Mouse (Mus musculus): ENCODE data around the gene Arhgdib. TPM values are rescaled to one million over a fixed set of nuclear protein-coding genes. Genes with fewer than 3 reads are reported as not detected.

The Arhgdib gene
- polyA plus RNA-seq, 1 experiment, result 10.5 TPM

- no peak overlapping the region for H3K27ac ChIP-seq (ENCODE audit: insufficient read depth, low read length)
- WGBS, result 17% methylated on average over 8 of the region's 8 CpGs
These were observed 25.8 kb downstream of the Arhgdib start for GRCm38 (mm10) chr6:136915721-136916395.

GRCm38 (mm10) chr6:136914234-136914633 lies 27.5 kb downstream of the Arhgdib start:
- H3K4me1 ChIP-seq (ENCODE audit: control insufficient read depth, insufficient read depth, low read length), result no peaks in the 10 kb centered on the region
- TF ChIP-seq POLR2A (IDR thresholded peaks at IDR 0.05; ENCODE audit: borderline replicate concordance, insufficient read depth, low read length) (no peak), CTCF (IDR thresholded peaks at IDR 0.05; ENCODE audit: borderline replicate concordance, insufficient read depth, low read depth, low read length) (no peak)
- H3K27me3 ChIP-seq (ENCODE audit: control insufficient read depth, insufficient read depth, low read length), result no peaks in the 10 kb centered on the region
- no peak overlapping the region for H3K4me3 ChIP-seq (replicated peaks; ENCODE audit: insufficient read depth, low read depth, low read length)
- 94% methylated on average over 6 of the region's 6 CpGs for WGBS
- H3K27ac ChIP-seq (ENCODE audit: insufficient read depth, low read length), result no peak overlapping the region
- DNase-seq, result no peak

More at GRCm38 (mm10) chr6:136915721-136916395, 25.8 kb downstream of the Arhgdib start:
- H3K4me3 ChIP-seq (replicated peaks; ENCODE audit: insufficient read depth, low read depth, low read length), result no peak overlapping the region
- TF ChIP-seq POLR2A (IDR thresholded peaks at IDR 0.05; ENCODE audit: borderline replicate concordance, insufficient read depth, low read length), result no peak
- no peak for TF ChIP-seq CTCF (IDR thresholded peaks at IDR 0.05; ENCODE audit: borderline replicate concordance, insufficient read depth, low read depth, low read length)
- H3K4me1 ChIP-seq (ENCODE audit: control insufficient read depth, insufficient read depth, low read length), result no peaks in the 10 kb centered on the region
- DNase-seq, result no peak
- no peaks in the 10 kb centered on the region for H3K27me3 ChIP-seq (ENCODE audit: control insufficient read depth, insufficient read depth, low read length)

GRCm38 (mm10) chr6:136913384-136914126 lies 28.1 kb downstream of the Arhgdib start:
- Histone ChIP-seq H3K4me3 (replicated peaks; ENCODE audit: insufficient read depth, low read depth, low read length) (no peak overlapping the region), H3K27me3 (ENCODE audit: control insufficient read depth, insufficient read depth, low read length) (no peaks in the 10 kb centered on the region), H3K4me1 (ENCODE audit: control insufficient read depth, insufficient read depth, low read length) (no peaks in the 10 kb centered on the region), H3K27ac (ENCODE audit: insufficient read depth, low read length) (no peak overlapping the region)
- WGBS, result 9% methylated on average over 18 of the region's 18 CpGs
- no peak for DNase-seq
- TF ChIP-seq CTCF (IDR thresholded peaks at IDR 0.05; ENCODE audit: borderline replicate concordance, insufficient read depth, low read depth, low read length), result no peak
- no peak for TF ChIP-seq POLR2A (IDR thresholded peaks at IDR 0.05; ENCODE audit: borderline replicate concordance, insufficient read depth, low read length)

- Histone ChIP-seq H3K4me1 (ENCODE audit: control insufficient read depth, insufficient read depth, low read length) (no peaks in the 10 kb centered on the region), H3K27ac (ENCODE audit: insufficient read depth, low read length) (no peak overlapping the region), H3K4me3 (replicated peaks; ENCODE audit: insufficient read depth, low read depth, low read length) (no peak overlapping the region), H3K27me3 (ENCODE audit: control insufficient read depth, insufficient read depth, low read length) (no peaks in the 10 kb centered on the region)
- 45% methylated on average over 1 of the region's 2 CpGs for WGBS
- no peak for DNase-seq
- TF ChIP-seq POLR2A (IDR thresholded peaks at IDR 0.05; ENCODE audit: borderline replicate concordance, insufficient read depth, low read length) (no peak), CTCF (IDR thresholded peaks at IDR 0.05; ENCODE audit: borderline replicate concordance, insufficient read depth, low read depth, low read length) (no peak)
These were observed 28.9 kb downstream of the Arhgdib start for GRCm38 (mm10) chr6:136912751-136913265.

GRCm38 (mm10) chr6:136910247-136910890 lies 31.3 kb downstream of the Arhgdib start:
- 52% methylated on average over 9 of the region's 9 CpGs for WGBS
- TF ChIP-seq CTCF (IDR thresholded peaks at IDR 0.05; ENCODE audit: borderline replicate concordance, insufficient read depth, low read depth, low read length), result no peak
- no peak for TF ChIP-seq POLR2A (IDR thresholded peaks at IDR 0.05; ENCODE audit: borderline replicate concordance, insufficient read depth, low read length)
- H3K4me1 ChIP-seq (ENCODE audit: control insufficient read depth, insufficient read depth, low read length), result no peaks in the 10 kb centered on the region
- H3K27ac ChIP-seq (ENCODE audit: insufficient read depth, low read length), result no peak overlapping the region
- no peak overlapping the region for H3K4me3 ChIP-seq (replicated peaks; ENCODE audit: insufficient read depth, low read depth, low read length)
- no peaks in the 10 kb centered on the region for H3K27me3 ChIP-seq (ENCODE audit: control insufficient read depth, insufficient read depth, low read length)
- no peak for DNase-seq

GRCm38 (mm10) chr6:136906937-136907293 lies 34.8 kb downstream of the Arhgdib start:
- Histone ChIP-seq H3K4me3 (replicated peaks; ENCODE audit: insufficient read depth, low read depth, low read length) (no peak overlapping the region), H3K4me1 (ENCODE audit: control insufficient read depth, insufficient read depth, low read length) (no peaks in the 10 kb centered on the region), H3K27ac (ENCODE audit: insufficient read depth, low read length) (no peak overlapping the region), H3K27me3 (ENCODE audit: control insufficient read depth, insufficient read depth, low read length) (no peaks in the 10 kb centered on the region)
- no peak for TF ChIP-seq POLR2A (IDR thresholded peaks at IDR 0.05; ENCODE audit: borderline replicate concordance, insufficient read depth, low read length)
- no peak for TF ChIP-seq CTCF (IDR thresholded peaks at IDR 0.05; ENCODE audit: borderline replicate concordance, insufficient read depth, low read depth, low read length)
- DNase-seq, result no peak
- WGBS, result 54% methylated on average over 10 of the region's 10 CpGs

GRCm38 (mm10) chr6:136906283-136906936 lies 35.3 kb downstream of the Arhgdib start:
- H3K4me3 ChIP-seq (replicated peaks; ENCODE audit: insufficient read depth, low read depth, low read length), result no peak overlapping the region

More at GRCm38 (mm10) chr6:136906283-136906936, 35.3 kb downstream of the Arhgdib start:
- 69% methylated on average over 19 of the region's 19 CpGs for whole genome bisulfite sequencing
- no peak for DNase-seq
- Histone ChIP-seq H3K27me3 (ENCODE audit: control insufficient read depth, insufficient read depth, low read length) (no peaks in the 10 kb centered on the region), H3K4me1 (ENCODE audit: control insufficient read depth, insufficient read depth, low read length) (no peaks in the 10 kb centered on the region), H3K27ac (ENCODE audit: insufficient read depth, low read length) (no peak overlapping the region)
- TF ChIP-seq POLR2A (IDR thresholded peaks at IDR 0.05; ENCODE audit: borderline replicate concordance, insufficient read depth, low read length), result no peak
- TF ChIP-seq CTCF (IDR thresholded peaks at IDR 0.05; ENCODE audit: borderline replicate concordance, insufficient read depth, low read depth, low read length), result no peak
